Mouse (Mus musculus): ENCODE measurements around the gene Psme2b. TPM values are rescaled to one million over a fixed set of nuclear protein-coding genes. Genes with fewer than 3 reads are reported as not detected.
"Not testable (repeated sequence)": the region's sequence is repeated elsewhere in the genome, so short reads cannot be mapped to it uniquely, and the experiment has no call there.

Psme2b gene
- polyA plus RNA-seq, 1 experiment, result 11.4 TPM

DNA sequence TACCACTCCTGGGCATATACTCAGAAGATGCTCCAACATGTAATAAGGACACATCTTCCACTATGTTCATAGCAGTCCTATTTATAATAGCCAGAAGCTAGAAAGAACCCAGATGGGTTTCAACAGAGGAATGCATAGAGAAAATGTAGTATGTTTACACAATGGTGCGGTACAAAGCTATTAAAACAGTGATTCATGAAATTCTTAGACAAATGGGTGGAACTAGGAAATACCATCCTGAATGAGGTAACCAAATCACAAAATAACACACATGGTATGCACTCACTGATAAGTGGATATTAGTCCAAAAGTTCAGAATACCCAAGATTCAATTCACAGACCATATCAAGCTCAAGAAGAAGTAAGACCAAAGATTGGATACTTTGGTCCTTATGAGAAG lies 28.7 kb upstream of the Psme2b start:
- WGBS, result no CpG with 5 or more reads among the region's 1 CpGs
- H3K4me3 ChIP-seq (ENCODE audit: control insufficient read depth, insufficient read depth, low read length); H3K4me1 ChIP-seq (replicated peaks; ENCODE audit: control insufficient read depth, insufficient read depth, low read length); H3K27ac ChIP-seq (ENCODE audit: control insufficient read depth, insufficient read depth, low read length); H3K36me3 ChIP-seq (ENCODE audit: control insufficient read depth, insufficient read depth, low read length); DNase-seq; H3K27me3 ChIP-seq (ENCODE audit: control insufficient read depth, insufficient read depth, low read length): not testable (repeated sequence)

DNA sequence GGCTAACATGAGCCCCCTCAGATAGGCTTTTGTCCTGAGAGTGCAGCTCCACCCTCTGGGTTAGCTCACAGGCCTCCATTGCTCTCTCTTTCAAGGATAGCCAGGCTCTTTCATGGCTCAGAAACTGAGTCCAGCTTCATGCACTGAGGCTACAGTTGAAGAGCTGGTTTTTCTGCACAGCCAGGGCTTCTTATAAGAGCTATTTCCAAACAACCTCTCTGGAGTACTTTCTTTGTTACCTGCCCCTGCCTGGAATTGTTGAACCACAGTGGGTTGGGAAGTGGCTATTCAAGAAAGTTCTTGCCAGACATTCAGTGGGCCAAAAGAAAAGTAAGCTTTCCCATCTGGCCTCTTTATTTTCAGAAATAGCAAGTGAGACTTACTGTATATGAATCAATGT lies 6.7 kb downstream of the Psme2b start:
- DNase-seq; H3K4me3 ChIP-seq (ENCODE audit: control insufficient read depth, insufficient read depth, low read length); H3K27ac ChIP-seq (ENCODE audit: control insufficient read depth, insufficient read depth, low read length); H3K36me3 ChIP-seq (ENCODE audit: control insufficient read depth, insufficient read depth, low read length); H3K27me3 ChIP-seq (ENCODE audit: control insufficient read depth, insufficient read depth, low read length); H3K4me1 ChIP-seq (replicated peaks; ENCODE audit: control insufficient read depth, insufficient read depth, low read length): not testable (repeated sequence)

DNA sequence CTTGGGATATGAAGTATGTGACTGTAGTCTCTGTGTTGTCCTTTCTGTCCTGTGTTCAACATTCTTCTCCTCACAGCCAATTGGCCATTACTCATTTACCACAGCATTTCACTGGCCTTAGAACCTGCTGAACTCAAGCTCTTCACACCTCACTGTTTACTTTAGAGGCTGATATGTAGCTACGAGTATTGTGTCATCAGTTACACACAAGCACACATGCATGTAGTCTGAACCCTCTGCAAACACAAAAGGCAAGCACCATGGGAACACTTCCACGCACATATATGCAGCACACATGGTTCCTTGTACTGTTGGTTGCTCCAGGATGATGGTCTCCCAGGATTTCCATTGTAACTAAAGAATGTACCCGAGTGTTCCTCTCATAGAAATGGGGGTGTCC lies 10.7 kb downstream of the Psme2b start:
- not testable (repeated sequence) for H3K4me3 ChIP-seq (ENCODE audit: control insufficient read depth, insufficient read depth, low read length); H3K27ac ChIP-seq (ENCODE audit: control insufficient read depth, insufficient read depth, low read length); DNase-seq; H3K27me3 ChIP-seq (ENCODE audit: control insufficient read depth, insufficient read depth, low read length); H3K4me1 ChIP-seq (replicated peaks; ENCODE audit: control insufficient read depth, insufficient read depth, low read length); H3K36me3 ChIP-seq (ENCODE audit: control insufficient read depth, insufficient read depth, low read length)
- 100% methylated on average over 1 of the region's 3 CpGs for WGBS

DNA sequence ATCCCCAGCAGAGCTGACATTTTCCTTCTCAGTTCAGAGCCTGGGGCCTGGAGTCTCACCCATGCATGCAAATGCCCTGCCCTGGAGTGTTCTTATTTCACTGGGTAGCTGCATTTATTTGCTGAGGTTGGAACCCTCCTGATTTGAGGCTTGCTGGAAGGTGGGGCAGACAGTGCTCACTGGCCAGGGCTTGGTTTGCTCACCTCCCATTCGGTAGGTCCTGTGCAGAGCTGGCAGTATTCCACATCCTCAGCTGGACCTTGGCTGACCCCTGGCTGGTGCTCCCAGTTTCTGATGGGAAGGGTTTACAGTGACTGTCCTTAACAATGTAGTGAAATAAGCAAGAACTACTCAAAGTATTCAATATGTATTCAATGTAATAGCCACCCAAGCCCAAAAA lies 12.1 kb downstream of the Psme2b start:
- H3K4me1 ChIP-seq (replicated peaks; ENCODE audit: control insufficient read depth, insufficient read depth, low read length), result not testable (repeated sequence)
- peak overlapping the region; percentile 54 for H3K27ac ChIP-seq (ENCODE audit: control insufficient read depth, insufficient read depth, low read length)
- WGBS, result 87% methylated on average over 1 of the region's 1 CpGs

DNA sequence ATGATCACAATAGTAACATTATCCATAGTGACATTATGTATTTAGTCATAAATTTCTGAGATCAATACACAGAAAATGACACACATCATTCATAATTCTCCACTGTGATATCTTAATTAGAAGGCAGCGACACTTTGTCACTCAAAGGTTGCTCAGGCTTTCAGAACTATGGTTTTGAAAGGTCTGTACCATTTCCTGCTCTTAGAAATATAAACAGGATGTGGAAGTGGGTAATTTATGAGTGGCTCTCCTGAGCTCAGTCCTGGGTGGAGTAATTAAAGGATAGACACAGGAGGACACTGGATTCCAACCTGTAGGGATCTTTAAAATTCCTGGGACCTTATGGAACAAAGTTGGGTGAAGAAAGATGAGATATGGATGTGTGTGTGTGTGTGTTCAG lies 12.6 kb downstream of the Psme2b start:
- not testable (repeated sequence) for H3K4me3 ChIP-seq (ENCODE audit: control insufficient read depth, insufficient read depth, low read length); H3K4me1 ChIP-seq (replicated peaks; ENCODE audit: control insufficient read depth, insufficient read depth, low read length); H3K27me3 ChIP-seq (ENCODE audit: control insufficient read depth, insufficient read depth, low read length); H3K36me3 ChIP-seq (ENCODE audit: control insufficient read depth, insufficient read depth, low read length); DNase-seq
- 5% methylated on average over 1 of the region's 1 CpGs for WGBS
- H3K27ac ChIP-seq (ENCODE audit: control insufficient read depth, insufficient read depth, low read length), result peak overlapping the region; percentile 54; the same call in 1 of the 2 replicates

More for the DNA sequence above, 12.1 kb downstream of the Psme2b start:
- not testable (repeated sequence) for DNase-seq; H3K4me3 ChIP-seq (ENCODE audit: control insufficient read depth, insufficient read depth, low read length); H3K27me3 ChIP-seq (ENCODE audit: control insufficient read depth, insufficient read depth, low read length); H3K36me3 ChIP-seq (ENCODE audit: control insufficient read depth, insufficient read depth, low read length)

DNA sequence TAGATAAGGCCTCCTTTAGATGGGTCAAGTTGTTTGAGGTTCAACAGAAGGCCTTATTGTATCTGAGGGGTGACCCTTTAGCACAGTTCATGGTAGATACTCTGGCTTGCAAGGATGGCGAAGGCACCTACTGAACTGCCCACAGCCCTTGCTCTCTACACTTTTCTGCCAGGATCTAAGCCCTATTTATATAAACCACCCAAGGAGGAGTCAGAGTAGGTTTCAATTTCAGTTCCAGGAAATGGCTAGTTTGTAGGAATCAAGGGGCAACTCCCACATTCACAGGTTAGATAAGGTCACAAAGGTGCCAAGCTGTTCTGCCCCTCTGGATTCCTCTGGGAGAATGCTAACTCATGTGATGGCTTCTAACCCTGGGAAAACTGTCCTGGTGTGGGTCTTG lies 17.9 kb downstream of the Psme2b start:
- WGBS, result 79% methylated on average over 1 of the region's 1 CpGs
- H3K4me1 ChIP-seq (replicated peaks; ENCODE audit: control insufficient read depth, insufficient read depth, low read length); H3K27ac ChIP-seq (ENCODE audit: control insufficient read depth, insufficient read depth, low read length); H3K4me3 ChIP-seq (ENCODE audit: control insufficient read depth, insufficient read depth, low read length); H3K27me3 ChIP-seq (ENCODE audit: control insufficient read depth, insufficient read depth, low read length); DNase-seq; H3K36me3 ChIP-seq (ENCODE audit: control insufficient read depth, insufficient read depth, low read length): not testable (repeated sequence)

DNA sequence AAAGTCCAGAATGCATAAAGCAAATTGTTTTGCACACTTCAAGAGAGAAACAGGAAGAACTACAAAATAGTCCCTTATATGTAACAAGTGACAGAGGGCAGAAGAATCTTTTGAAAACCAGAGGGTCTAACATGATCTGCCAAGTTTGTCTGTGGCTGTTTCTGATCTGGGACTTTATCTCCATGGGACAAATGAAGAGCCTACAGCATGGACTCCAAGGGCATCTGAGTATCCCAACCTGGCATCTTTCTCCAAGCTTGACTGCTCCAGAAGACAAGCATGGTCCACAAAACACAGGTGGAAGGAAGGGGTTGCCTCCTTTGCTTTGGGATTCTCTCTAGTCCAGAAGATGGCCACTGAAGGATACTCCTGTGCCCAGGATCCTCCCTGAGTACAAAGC lies 19.6 kb downstream of the Psme2b start:
- DNase-seq; H3K4me3 ChIP-seq (ENCODE audit: control insufficient read depth, insufficient read depth, low read length); H3K36me3 ChIP-seq (ENCODE audit: control insufficient read depth, insufficient read depth, low read length); H3K27me3 ChIP-seq (ENCODE audit: control insufficient read depth, insufficient read depth, low read length); H3K27ac ChIP-seq (ENCODE audit: control insufficient read depth, insufficient read depth, low read length); H3K4me1 ChIP-seq (replicated peaks; ENCODE audit: control insufficient read depth, insufficient read depth, low read length): not testable (repeated sequence)

DNA sequence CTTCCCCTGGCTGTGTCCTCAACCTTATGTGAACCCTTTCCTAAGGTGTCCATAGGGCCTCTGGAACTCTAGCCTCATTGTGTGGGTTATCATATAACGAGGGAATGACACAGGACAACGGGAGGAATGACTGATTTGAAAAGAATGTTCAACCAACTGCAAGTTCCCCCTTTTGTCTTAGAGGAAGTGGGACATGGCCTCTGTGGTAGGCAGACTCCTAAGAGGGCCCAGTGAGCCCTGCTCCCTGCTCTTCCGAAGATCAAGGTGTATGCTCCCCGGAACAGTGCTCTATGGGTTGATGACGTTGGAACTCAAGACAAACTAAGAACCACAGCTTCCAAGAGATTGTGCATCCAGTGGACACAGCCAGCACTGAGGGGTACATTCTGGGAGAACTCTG lies 22.2 kb downstream of the Psme2b start:
- not testable (repeated sequence) for H3K36me3 ChIP-seq (ENCODE audit: control insufficient read depth, insufficient read depth, low read length); H3K27me3 ChIP-seq (ENCODE audit: control insufficient read depth, insufficient read depth, low read length); DNase-seq; H3K4me3 ChIP-seq (ENCODE audit: control insufficient read depth, insufficient read depth, low read length); H3K27ac ChIP-seq (ENCODE audit: control insufficient read depth, insufficient read depth, low read length); H3K4me1 ChIP-seq (replicated peaks; ENCODE audit: control insufficient read depth, insufficient read depth, low read length)
- 23% methylated on average over 5 of the region's 5 CpGs for WGBS

DNA sequence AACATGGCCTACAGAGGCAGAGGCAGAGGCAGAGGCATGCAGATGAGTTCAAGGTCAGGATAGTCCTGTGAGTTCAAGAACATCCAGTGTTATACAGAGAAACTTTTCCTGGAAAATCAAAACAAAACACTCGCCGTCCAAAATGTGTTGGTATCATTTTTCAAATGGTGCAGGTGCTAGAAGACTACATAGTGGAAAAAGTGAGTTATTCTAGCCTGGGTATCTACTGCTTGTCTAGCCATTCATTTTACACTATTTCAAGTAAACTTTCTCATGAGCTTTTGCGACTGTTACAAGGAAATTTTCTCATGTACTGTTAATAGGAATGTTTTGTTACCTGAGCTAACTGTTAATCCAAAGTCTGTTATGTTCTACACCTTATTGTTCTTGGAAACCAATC lies 27.6 kb downstream of the Psme2b start:
- WGBS, result 94% methylated on average over 3 of the region's 3 CpGs
- DNase-seq, result no peak
- no peaks in the 10 kb centered on the region for H3K4me1 ChIP-seq (replicated peaks; ENCODE audit: control insufficient read depth, insufficient read depth, low read length)
- no peak for TF ChIP-seq CTCF (IDR thresholded peaks at IDR 0.05; ENCODE audit: borderline replicate concordance, control insufficient read depth, extremely low read depth, insufficient read depth, low read length, poor library complexity)
- TF ChIP-seq POLR2A (IDR thresholded peaks at IDR 0.05; ENCODE audit: control insufficient read depth, extremely low read depth, insufficient read depth, low read length, poor library complexity), result no peak
- H3K36me3 ChIP-seq (ENCODE audit: control insufficient read depth, insufficient read depth, low read length), result no peaks in the 10 kb centered on the region
- no peak overlapping the region for H3K4me3 ChIP-seq (ENCODE audit: control insufficient read depth, insufficient read depth, low read length)
- no peaks in the 10 kb centered on the region for H3K27me3 ChIP-seq (ENCODE audit: control insufficient read depth, insufficient read depth, low read length)
- H3K27ac ChIP-seq (ENCODE audit: control insufficient read depth, insufficient read depth, low read length), result no peak overlapping the region

All from thymus, adult 2 months (tissue).